Mouse (Mus musculus) E14TG2a.4 (cell line): ENCODE results near the gene Tsc2.

Experiments used
- CTCF ChIP-seq: conservative IDR thresholded peaks from 2 replicates; pipeline ENCODE4 v1.5.1; 2014; ENCODE audit warnings: low read length
- NANOG ChIP-seq: IDR thresholded peaks from 2 replicates; pipeline ENCODE4 v1.6.1; 2014; ENCODE audit warnings: borderline replicate concordance, low read length, mixed read lengths

DNA sequence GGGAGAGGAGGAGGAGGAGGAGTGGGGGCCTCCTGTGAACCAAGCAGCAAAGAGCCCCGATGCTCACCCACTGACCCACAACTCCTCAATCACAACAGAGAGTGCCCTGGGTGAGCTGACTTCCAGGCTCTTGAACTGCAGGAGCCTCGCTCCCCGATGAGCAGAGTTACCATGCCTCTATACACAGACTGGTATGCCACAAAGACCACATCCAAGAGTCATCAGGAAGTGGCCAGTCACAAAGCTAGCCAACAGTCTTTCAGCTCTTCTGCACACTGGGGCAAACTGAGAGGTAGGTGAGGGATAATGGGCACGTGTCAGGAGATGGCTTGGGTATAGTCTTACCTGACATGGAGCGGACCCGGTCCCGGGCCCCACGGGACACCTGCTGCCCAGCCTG, 28.5 kb downstream of the Tsc2 start:
- TF ChIP-seq NANOG (no peak), CTCF (no peak)
